Mouse (Mus musculus): ENCODE data around the gene Tprkb.
"Not testable (repeated sequence)": the region's sequence is repeated elsewhere in the genome, so short reads cannot be mapped to it uniquely, and the experiment has no call there.

Tprkb gene

GRCm38 (mm10) chr6:85915539-85916513, 4.2 kb downstream of the Tprkb start, which contains the start of gene Nat8f1:
TSS of gene Nat8f1 (minus strand) at chr6:85915687.
- DNase-seq (ENCODE audit: low read depth, low spot score), result peak; percentile 78

GRCm38 (mm10) chr6:85916596-85916995, 4.9 kb downstream of the Tprkb start:
- no peak for DNase-seq (ENCODE audit: low read depth, low spot score)

- not testable (repeated sequence) for DNase-seq (ENCODE audit: low read depth, low spot score)
Observed at GRCm38 (mm10) chr6:85918341-85918740, 6.7 kb downstream of the Tprkb start.

GRCm38 (mm10) chr6:85919401-85919800, 7.7 kb downstream of the Tprkb start:
- DNase-seq (ENCODE audit: low read depth, low spot score), result no peak

GRCm38 (mm10) chr6:85923643-85924042, 12.0 kb downstream of the Tprkb start:
- DNase-seq (ENCODE audit: low read depth, low spot score), result no peak

GRCm38 (mm10) chr6:85926709-85927108, 15.0 kb downstream of the Tprkb start:
- no peak for DNase-seq (ENCODE audit: low read depth, low spot score)

GRCm38 (mm10) chr6:85927476-85928464, 16.1 kb downstream of the Tprkb start:
- DNase-seq (ENCODE audit: low read depth, low spot score), result no peak

GRCm38 (mm10) chr6:85929312-85929711, 17.6 kb downstream of the Tprkb start:
- DNase-seq (ENCODE audit: low read depth, low spot score), result no peak

GRCm38 (mm10) chr6:85934047-85934446, 22.4 kb downstream of the Tprkb start:
- no peak for DNase-seq (ENCODE audit: low read depth, low spot score)

GRCm38 (mm10) chr6:85935646-85936045, 24.0 kb downstream of the Tprkb start:
- DNase-seq (ENCODE audit: low read depth, low spot score), result no peak

GRCm38 (mm10) chr6:85936508-85937465, 25.1 kb downstream of the Tprkb start:
- DNase-seq (ENCODE audit: low read depth, low spot score), result peak; percentile 59

GRCm38 (mm10) chr6:85938701-85939100, 27.0 kb downstream of the Tprkb start:
- DNase-seq (ENCODE audit: low read depth, low spot score), result no peak

GRCm38 (mm10) chr6:85942469-85942868, 30.8 kb downstream of the Tprkb start:
- DNase-seq (ENCODE audit: low read depth, low spot score), result no peak

GRCm38 (mm10) chr6:85948549-85948948, 36.9 kb downstream of the Tprkb start:
- no peak for DNase-seq (ENCODE audit: low read depth, low spot score)

GRCm38 (mm10) chr6:85957581-85957980, 45.9 kb downstream of the Tprkb start:
- no peak for DNase-seq (ENCODE audit: low read depth, low spot score)

GRCm38 (mm10) chr6:85961101-85962091, 49.7 kb downstream of the Tprkb start, which contains the start of gene Dusp11:
TSS of gene Dusp11 (minus strand) at chr6:85961667.
- DNase-seq (ENCODE audit: low read depth, low spot score), result peak; percentile 86

GRCm38 (mm10) chr6:85966081-85966480, 54.4 kb downstream of the Tprkb start:
- DNase-seq (ENCODE audit: low read depth, low spot score), result not testable (repeated sequence)

GRCm38 (mm10) chr6:85966686-85967085, 55.0 kb downstream of the Tprkb start:
- no peak for DNase-seq (ENCODE audit: low read depth, low spot score)

- no peak for DNase-seq (ENCODE audit: low read depth, low spot score)
Observed at GRCm38 (mm10) chr6:85969889-85970288, 58.2 kb downstream of the Tprkb start.

Data from embryo, embryonic 11.5 days (tissue).